Mouse (Mus musculus): ENCODE data around the gene Ccdc90b.
A peak's percentile ranks its signal among the peaks of the same experiment; 100 is the strongest.

Ccdc90b gene

DNA sequence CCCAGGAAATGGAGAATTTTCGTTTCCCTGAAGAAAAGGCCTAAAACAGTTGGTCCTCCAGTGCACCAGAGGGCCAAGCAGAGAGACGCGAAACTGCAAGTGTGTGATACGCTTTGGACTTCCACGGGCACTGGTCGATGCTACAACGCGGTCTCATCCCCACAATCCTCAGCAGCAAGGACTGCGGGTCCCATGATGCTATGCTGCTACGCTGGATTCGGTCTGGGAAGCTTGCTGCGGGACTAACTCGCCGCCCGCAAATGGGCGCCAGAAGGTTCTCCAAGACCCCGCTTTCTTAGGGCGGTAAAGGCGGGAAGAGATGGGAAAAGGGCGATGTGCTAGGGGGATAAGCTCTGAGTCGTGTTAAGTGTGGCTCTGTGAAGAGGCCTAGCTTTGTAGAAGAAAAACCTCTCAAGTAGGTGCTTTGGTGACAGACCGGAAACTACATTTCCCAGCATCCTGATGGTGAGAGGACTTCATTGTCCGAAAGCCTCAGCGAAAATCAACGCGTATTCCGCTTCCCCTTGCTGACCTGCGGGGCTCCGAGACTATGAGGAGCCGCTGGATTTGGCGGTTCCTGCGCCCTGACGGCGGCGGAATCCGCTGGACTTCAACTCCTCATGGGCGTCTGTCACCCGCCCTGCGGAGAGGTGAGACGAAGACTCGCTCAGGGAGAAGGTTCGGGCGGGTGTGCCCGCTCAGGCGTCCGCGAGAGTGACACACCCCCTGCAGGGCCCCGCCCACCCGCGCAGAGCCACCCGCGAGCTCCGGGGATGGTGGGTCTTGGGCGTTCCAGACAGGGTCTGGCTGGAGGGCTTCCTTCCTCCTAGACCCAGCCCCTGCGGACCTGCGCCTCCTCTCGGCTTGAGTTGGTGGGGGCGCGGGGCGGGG, at the start of gene Ccdc90b:
TSS of gene Ccdc90b (plus strand) at position 164 of the 891 bp plus-strand sequence.
- peak; percentile 95 for DNase-seq (ENCODE audit: low spot score)

DNA sequence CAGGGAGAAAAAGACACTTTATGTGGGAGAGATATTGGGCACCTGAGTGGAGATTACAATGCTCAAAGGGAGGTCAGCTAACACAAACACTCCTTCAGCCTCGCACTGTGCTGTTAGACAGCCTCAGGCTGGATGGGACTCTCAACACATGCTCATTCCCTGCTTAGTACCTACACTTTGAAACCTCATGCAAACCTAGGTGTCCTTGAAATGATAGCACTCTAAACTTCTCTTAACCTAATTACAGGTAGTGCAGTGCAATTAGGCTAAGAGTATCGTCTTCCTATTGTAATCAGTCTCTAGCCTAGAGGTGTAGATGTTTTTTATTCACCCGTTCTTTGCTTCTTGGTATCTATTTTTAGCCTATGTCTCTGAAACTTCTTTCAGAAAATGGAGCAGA, 40.6 kb upstream of the Ccdc90b start:
- DNase-seq (ENCODE audit: low spot score) = no peak

DNA sequence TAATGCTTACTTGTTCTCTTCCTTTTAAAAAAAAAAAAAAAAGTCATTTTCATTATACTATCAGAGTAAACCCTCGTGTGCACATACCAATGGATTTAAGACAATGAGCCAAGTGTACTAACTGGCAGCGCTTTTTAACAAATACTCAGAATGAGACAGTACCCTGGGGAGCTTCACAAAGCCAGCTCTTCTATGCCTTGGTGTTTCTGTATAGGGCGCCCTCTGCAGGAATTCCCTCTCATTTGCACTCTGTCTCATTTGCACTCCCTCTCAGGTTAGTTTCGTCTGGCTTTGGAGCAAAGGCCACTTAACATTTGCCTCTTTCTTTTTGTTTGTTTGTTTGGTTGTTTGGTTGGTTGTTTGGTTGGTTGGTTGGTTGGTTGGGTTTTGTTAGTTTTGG, 40.1 kb upstream of the Ccdc90b start:
- DNase-seq (ENCODE audit: low spot score) = no peak

DNA sequence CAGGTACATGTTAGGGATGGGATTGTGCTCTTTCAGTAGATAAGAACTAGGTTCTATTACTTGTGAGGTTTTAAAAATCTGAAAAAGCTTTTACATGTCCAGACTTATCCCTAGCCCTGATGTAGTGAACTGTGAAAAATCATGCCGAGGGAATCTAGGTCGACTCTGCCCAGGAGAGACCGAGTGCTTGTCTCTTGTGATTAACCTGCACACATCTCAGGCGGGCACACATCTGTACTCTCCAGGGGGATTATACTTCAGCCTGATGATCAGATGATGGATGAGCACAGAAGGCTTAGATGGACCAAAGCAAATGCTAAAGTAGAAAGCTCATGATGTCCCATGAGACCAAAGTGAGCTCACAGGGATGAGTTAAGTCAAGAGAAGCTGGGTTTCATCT, 31.7 kb upstream of the Ccdc90b start:
- DNase-seq (ENCODE audit: low spot score) = no peak

DNA sequence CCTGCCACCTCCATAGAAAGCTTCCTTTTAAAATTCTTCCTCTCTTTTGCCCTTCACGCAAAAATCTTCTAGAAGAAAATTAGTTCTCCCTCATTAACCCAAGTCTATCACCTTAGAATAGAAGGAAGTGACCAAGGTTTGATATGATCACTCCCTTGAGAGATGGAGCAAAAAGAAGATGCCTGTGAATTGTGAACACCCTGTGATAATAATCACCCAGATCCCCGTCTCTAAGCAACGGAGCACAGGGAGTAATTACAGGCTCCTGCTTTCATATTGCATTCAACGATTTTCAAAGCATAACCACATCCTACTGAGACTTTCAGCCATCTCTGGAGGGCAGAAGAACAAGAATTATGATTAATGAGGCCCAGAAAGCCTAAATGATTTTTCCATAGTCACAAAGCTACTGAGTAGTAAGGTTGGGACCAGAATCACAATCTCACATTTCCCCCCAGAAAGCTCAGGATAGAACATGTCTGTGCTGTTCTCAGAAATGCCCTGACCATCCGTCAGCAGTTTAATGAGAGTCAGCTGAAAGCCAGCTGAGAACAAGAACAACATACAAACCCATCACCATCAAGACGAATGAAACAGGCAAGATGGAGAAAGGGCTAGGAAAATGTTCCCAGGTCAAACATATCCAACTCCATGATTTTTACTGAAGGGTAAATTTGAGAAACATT, 28.5 kb upstream of the Ccdc90b start:
- peak; percentile 35 for DNase-seq (ENCODE audit: low spot score)

DNA sequence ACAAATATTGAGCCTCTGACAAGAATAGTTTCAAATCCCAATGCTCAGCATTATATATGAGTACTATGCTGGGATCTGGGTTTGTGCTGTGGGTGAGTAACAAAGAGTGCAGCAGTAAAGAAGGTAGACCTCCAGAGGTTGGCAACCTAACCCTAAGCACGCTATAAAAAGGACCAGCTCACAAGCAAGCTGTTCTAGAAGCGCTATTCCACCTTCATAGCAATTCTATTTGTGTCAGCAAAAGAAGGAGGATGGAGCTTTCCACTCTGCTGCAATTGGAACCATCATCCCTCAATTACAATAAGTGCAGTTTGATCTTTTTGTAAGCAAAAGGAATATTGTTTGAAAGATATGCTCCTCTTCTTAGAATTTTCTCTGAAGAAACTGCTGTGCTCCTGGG, 14.2 kb upstream of the Ccdc90b start:
- DNase-seq (ENCODE audit: low spot score) = no peak

DNA sequence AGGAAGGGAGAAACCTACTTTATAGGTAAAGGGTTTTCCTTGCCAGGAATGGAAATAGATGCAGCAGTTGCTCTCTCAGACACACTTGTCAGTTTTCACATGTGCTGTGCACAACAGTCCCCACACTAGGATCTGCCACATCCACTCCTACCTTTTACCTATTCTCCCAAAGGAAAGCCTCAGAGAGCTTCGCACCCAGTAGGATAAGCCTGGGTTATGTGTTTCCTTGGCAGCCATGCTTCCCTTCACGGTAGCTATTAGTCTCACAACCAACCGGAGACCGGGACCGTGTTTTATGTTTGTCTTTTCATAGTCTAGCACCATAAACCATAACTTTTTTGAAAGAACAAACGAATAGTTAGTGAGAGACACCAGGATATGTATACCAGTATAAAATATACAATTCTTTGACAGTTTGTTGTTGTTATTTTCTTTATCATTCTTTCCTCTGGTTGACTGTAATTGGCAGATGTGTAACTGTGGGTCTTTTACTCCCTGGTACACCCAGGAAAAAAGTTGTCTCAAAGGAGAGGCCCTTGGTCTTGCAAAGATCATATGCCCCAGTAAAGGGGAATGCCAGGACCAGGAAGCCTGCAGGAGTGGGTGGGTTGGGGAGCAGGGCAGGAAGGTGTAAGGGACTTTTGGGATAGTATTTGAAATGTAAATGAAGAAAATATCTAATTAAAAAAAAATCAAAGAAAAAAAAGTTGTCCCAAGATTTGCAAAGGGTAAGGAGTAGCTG, 10.5 kb upstream of the Ccdc90b start:
- DNase-seq (ENCODE audit: low spot score) = no peak

DNA sequence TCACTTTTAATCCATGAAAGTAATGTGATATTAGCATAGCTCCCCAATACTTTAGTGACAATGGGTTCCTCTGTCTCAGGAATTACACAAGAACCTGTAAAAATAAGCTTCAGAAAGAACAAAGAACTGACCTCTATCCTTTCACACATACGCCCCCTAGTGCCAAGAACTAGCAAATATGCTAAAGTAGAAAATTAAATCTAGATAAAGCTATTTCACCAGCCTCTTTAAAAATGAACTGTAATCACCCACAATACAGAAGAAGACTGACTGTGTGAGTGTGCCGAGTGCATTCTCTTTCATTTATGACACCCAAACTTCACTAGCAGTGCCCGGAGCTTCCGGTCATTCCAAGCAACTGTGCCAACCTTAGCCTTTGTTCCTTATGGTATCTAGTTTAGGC, 10.0 kb upstream of the Ccdc90b start:
- DNase-seq (ENCODE audit: low spot score) = peak; percentile 66

DNA sequence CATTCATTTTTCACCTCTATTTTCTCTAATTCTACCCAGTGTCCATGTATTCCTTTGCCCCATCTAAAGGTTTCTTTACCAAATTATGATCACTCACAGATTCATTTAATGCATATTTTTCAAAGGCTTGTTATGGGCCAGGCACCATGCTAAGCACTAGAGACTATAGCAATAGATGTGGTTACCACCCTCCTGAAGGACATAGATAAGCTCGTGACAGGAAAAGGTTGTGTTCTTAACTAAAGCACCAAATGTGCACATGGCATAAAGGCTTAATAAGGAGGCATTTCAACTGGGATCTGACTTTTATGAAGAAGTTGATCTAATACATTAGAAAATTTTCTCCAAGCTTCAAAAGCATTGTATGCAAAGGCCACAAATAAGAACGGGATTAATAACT, 2.2 kb upstream of the Ccdc90b start:
- no peak for DNase-seq (ENCODE audit: low spot score)

DNA sequence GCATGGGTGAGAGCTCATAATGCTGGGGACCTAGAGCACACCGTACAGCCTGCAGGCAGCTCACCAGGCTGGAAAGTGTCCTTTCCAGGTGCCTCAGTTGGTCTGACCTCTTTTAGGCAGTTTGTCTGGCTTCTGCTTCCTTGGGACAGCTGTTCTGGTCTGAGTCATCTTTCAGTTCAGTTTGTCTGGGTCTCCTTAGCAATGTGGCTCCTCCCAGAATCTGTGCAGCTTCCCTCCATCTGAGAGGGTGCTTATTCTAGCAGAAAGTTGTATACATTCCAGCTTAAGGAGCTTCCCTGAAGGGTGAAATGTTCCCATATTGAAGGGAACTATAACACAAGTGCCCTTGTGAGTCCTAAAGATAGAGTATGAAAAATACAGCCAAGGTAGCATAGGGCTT, 5.8 kb downstream of the Ccdc90b start:
- no peak for DNase-seq (ENCODE audit: low spot score)

DNA sequence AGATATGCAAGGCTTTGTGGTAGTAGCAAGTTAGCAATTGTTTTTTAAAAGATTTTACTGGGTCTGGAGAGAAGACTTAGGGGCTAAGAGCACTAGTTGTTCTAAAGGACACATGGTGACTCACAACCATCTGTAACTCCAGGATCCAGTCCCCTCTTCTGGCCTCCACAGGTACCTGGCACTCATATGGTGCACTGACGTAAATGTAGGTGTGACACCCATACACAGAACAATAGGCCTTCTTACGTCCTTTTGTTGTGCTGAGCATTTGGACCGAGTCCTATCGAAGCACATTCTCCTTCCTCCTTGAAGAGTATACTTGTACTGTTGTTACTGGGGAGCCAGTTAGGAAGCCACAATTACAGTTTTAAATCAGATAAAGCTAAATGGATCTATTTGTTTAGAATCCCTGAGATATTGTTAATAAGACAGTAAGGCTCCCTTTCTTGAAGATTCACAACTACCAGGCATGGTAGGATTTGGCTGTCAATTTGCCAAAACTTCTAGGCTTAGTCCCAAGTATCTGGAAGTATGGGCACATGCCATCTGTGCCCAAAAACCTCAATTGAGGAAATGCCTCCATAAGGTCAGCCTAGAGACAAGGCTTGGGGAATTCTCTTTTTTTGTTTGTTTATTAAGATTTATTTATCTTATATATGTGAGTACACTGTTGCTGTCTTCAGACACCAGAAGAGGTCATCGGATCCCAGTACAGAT, 19.7 kb downstream of the Ccdc90b start:
- no peak for DNase-seq (ENCODE audit: low spot score)

DNA sequence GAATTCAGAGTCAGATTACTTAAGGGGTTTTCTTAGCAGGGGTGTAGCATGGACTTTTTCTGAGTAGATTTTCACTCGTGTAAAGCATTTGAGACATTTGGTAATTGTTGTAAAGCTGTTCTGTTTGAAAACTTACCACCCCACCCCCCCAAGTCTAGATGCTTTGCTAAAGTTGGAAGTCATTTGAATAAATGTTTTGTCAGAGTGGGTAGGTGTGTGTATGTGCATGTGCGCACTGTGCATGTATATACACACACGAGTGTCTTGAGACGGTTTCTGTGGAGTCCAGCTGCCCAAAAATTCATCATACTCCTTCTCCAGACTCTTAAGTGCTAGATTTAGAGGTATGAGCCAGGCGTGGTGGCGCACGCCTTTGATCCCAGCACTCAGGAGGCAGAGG, 22.6 kb downstream of the Ccdc90b start:
- DNase-seq (ENCODE audit: low spot score) = no peak

DNA sequence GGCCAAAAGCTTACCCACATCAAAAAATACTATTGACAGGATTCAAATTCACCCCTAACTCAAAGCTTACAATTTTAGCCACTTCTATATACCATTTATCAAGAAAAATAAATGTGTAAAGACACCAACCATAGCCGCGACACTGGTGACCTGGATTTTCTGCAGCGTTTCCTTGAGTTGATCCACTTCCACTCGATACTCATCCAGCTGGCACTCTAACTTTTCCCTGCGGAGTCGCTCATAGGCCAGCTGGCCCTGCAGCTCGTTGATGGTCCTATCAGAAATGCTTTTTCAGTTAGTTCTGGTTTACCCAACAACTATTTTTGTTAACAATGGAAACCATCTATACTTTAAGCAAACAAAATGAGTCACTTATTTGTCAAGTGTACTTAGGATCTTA, 29.0 kb downstream of the Ccdc90b start:
- DNase-seq (ENCODE audit: low spot score) = no peak

DNA sequence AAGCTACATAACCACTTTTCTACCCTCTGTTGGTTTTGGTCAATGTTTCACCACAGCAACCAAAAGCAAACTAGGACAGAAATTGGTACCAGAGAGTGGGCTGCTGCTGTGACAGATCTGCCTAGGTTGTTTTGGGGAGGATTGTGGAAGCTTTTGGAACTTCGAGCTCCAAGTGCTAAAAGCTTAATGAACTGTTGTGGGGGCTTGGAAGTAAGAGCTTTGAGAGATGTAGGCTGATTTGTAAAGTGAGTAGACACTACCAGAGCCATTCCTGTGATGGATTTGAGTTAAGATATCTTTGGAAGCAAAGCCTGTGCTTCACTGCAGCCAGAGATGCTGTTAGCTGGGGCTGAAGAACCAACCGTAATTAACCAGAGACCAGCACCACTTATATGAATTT, 29.9 kb downstream of the Ccdc90b start:
- no peak for DNase-seq (ENCODE audit: low spot score)

DNA sequence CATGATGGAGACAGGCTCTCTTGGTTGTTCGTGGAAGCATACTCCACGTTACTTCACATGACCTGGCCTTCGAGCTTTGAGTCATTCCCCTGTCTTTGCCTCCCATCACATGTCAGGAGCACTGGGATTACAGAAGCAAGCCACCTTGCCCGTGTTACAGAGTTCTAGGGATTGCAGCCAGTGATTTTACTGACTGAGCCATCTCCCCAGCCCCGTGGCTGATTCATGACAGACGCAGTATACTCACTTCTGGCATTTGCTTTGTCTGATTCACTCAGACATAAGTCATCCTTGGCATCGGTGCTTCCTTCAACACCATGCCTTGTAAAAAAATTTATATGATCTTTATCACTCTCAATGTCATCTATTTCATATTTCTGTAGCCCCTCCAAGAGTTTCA, 44.0 kb downstream of the Ccdc90b start:
- DNase-seq (ENCODE audit: low spot score) = no peak

DNA sequence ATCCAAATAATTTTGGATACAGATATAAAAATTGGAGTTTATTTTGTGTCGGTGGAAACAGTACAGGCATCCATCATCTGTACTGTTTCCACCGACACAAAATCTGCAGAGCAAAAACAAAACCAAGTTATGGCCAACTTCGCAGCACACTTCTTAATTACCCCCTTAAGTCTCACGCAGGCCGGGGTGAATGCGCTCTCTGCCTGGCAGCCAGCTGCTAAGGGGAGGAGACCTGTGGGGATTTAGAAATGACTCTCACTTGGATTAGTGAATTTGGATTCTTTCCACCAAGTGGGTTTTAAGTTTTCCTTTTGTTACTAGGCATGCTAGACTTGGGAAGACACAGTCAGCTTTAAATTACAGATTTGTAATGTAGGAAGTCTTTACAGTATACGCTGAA, 49.9 kb downstream of the Ccdc90b start:
- DNase-seq (ENCODE audit: low spot score) = no peak

DNA sequence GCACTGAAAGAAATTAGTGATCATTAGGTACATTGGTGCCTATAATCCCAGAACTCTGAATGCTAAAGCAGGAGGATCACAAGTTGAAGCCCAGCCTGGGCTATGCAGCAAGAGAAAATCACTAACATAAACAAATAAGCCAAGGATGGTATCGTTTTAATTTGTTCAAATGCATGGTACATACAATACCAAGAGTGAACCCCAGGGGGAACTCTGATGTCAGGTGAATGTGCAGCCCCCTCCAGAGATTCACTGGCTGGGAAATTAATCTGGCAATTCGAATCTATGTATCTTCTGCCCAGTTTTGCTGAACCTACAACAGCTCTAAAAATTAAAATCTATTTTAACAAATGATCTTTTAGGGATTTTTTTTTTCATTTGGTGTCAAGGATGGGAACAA, 63.5 kb downstream of the Ccdc90b start:
- DNase-seq (ENCODE audit: low spot score) = no peak

DNA sequence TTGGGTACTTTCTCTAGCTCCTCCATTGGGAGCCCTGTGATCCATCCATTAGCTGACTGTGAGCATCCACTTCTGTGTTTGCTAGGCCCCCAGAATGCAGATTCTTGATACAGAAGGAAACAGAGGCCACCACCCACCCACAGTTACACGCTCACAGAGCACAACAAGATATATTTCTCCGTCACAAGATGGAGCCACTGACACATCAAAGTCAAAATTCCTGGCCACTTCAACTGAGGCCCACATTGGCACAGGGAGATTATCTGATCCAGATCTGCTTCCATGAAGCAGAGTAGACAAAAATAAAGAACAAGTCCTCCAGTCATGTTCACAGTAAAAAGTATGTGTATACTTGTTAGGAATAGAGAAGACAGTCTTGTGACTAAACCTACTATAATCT, 69.2 kb downstream of the Ccdc90b start:
- DNase-seq (ENCODE audit: low spot score) = peak; percentile 51
